Mouse (Mus musculus) testis, postnatal 10 days (tissue): ENCODE data around the gene Rccd1.

Experiments used
- DNase-seq: peaks from one replicate; pipeline ENCODE4 v3.0.0; 2021; ENCODE audit warnings: low spot score

The Rccd1 gene

DNA sequence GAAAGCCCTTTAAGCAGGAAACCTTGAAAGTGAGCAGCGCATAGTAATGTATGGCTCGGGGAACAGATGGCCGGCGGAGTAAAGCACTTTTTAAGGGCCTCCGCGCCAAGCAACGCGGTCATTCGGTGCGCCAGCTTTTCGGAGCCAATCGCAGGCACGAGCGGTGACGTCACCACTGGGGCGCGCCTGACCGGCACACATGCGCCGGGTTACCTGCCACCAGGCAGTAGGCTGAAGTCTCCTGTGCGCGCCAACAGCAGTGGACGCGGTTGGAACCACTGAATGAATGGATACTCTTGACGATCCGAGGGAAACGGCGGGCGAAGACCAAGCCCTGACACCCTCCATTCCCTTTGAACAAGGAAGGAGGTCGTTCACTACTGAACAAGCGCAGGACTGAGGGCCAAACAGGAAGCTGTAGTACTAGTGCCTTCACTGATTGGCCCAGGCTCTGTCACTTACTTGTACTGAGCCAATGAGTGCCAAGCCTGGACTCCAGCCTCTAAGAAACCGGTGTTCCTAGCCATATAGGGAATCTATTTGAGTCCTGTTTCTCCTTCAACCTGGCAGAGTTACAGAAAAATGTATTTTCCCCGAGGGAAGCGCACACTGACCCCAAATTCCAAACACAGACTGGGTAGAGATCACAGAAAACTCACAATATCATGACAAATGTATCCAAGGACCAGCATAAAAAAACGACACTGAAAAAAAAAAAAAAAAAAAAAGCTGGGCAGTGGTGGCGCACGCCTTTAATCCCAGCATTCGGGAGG, at the start of gene Rccd1:
TSS of gene Rccd1 (minus strand) at position 412 of the 773 bp plus-strand sequence.
- peak; percentile 97 for DNase-seq

GRCm38 (mm10) chr7:80373850-80374249, 49.6 kb upstream of the Rccd1 start:
- DNase-seq = no peak

DNA sequence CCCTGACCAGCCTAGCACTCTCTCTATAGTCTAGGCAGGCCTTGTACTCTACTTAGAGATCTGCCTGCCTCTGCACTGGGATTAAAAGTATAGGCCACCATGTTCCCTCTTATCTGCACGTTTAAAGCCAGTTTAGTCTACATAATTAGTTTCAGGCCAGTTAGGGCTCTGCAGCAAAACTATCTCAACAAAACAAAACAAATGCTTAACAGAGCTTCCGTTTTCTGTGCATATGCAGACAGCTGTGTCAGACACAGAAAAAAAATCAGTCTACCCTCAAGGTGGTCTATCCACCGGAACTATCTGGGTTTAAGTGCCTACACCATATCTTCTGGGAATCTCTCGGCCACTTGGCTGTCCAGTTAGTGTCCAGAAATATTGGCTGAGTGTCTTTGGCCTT, 49.1 kb upstream of the Rccd1 start:
- DNase-seq = no peak

GRCm38 (mm10) chr7:80372667-80373066, 48.4 kb upstream of the Rccd1 start:
- no peak for DNase-seq

- DNase-seq = no peak
Observed at GRCm38 (mm10) chr7:80372166-80372565, 47.9 kb upstream of the Rccd1 start.

- DNase-seq = peak; percentile 92
Observed at GRCm38 (mm10) chr7:80371041-80371751, 46.9 kb upstream of the Rccd1 start, which contains the start of gene Man2a2. TSS of gene Man2a2 (minus strand) at chr7:80371375.

- DNase-seq = peak; percentile 94
Observed at GRCm38 (mm10) chr7:80370649-80371040, 46.4 kb upstream of the Rccd1 start.

GRCm38 (mm10) chr7:80369967-80370431, 45.7 kb upstream of the Rccd1 start:
- DNase-seq = no peak

DNA sequence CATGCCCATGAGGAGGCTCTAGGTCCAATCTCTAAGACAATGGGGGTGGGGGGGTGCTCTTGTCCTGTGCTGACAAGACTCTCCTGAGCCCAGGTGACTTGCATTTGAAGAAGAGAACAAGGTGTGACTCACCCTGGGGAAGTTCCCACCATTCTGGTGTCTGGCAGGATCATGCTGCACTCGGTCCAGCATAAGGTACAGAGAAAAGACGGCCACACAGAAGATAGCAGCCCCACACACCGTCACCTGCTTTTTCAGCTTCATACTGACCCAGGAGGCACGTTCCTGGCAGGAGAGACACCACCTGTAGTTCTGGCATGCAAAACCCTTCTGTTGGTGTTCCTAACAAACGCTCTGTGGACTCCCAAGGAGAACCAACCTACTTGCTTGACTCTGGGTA, 45.2 kb upstream of the Rccd1 start:
- DNase-seq = no peak

- DNase-seq = no peak
Observed at GRCm38 (mm10) chr7:80368635-80369421, 44.6 kb upstream of the Rccd1 start.

- no peak for DNase-seq
Observed at GRCm38 (mm10) chr7:80368009-80368408, 43.8 kb upstream of the Rccd1 start.

GRCm38 (mm10) chr7:80367232-80367631, 43.0 kb upstream of the Rccd1 start:
- no peak for DNase-seq

DNA sequence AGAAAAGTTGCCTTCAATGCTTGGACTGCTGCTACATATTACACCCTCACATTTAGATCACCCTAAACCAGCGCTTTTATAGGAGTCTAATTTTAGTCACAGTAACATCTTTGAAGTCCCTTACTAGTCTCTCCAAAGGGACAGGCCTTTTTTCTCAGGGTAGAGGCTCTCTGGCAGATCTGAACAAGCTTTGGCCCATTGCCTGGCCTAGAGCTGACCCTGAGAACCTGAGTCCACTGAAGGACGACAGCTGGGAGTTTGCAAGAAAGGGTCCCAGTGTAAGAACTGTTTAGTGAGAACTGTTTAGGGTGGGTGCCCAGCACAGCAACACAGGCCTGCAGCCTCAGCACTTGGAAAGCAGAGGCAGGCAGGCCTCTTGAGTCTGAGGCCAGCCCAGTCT, 41.5 kb upstream of the Rccd1 start:
- DNase-seq = peak; percentile 59

GRCm38 (mm10) chr7:80360435-80360834, 36.2 kb upstream of the Rccd1 start:
- no peak for DNase-seq

DNA sequence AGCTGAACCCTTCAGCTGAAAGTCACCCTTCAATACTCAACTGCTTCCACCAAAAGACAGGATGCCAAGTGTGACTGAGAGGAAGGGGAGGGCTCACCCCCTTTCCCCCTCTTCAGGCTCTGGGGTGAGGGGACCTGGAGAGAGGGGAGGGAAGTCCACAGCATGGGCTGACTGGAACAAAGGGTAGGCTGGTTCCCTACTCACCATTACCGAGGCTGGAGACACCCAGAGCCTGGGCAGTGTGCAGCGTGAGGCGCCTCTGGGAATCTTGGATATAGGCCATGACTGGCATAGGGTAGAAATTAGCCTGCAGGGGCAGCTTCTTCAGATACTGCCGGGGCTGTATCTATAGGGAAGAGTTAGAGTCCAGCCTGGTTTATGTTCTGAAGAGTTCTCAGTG, 33.8 kb upstream of the Rccd1 start:
- DNase-seq = no peak

DNA sequence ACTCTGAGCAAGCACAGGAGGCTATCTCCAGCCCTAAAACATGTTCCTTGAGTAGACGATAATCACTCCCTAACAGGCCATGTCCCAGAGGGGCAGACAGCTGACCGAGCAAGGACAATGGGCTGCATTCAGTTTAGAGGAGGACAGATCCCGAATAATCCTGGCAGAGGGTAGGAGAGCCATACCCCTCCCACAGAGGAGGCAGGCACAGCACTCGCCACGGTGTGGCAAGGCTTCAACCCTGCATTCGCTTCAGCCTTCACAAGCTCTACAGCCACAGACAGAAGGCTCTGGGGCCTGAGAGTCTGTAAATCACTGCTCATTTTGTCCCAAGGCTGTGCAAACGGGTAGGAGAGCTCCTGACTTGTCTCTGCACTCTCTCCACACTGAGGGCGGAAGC, 32.9 kb upstream of the Rccd1 start:
- peak; percentile 54 for DNase-seq

DNA sequence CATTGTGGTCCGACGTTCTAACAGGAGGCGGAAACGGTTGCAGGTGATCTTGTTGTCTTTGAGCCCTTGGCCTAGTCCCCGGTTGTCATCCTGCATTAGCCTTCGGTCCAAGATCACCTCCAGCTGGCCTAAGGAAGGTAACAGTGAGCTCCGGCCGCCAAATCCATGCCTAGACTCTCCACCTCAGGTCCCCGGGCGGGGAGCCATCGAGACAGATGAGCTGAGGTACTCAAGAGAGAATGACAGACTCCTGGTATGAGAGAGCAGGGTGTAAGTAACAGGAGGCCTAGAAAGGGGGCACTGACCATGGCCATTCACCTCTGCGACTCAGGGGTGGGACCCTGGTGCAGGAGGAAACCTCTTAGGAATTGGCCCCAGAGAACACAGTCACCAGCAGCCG, 32.1 kb upstream of the Rccd1 start:
- no peak for DNase-seq

DNA sequence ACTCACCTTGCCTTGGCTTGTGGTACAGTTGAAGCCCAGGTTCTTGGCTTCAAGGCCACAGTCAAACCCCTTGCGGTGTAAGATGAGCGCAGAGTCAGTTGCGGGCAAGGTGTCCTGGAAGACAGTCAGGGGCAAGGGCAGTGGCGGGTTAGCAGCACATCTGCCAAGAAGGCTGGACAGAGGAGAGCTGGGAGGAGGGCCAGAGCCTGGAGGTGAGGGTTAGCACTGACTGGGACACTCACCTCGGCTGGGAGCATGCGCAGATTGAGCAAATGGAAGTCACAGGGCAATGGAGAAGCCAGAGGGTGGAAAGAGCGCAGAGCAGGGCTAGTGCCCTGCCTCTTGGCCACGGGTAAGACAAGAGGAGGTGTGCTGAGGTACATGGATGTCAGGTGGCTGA, 28.7 kb upstream of the Rccd1 start:
- no peak for DNase-seq

- no peak for DNase-seq
Observed at GRCm38 (mm10) chr7:80350808-80351207, 26.6 kb upstream of the Rccd1 start.

DNA sequence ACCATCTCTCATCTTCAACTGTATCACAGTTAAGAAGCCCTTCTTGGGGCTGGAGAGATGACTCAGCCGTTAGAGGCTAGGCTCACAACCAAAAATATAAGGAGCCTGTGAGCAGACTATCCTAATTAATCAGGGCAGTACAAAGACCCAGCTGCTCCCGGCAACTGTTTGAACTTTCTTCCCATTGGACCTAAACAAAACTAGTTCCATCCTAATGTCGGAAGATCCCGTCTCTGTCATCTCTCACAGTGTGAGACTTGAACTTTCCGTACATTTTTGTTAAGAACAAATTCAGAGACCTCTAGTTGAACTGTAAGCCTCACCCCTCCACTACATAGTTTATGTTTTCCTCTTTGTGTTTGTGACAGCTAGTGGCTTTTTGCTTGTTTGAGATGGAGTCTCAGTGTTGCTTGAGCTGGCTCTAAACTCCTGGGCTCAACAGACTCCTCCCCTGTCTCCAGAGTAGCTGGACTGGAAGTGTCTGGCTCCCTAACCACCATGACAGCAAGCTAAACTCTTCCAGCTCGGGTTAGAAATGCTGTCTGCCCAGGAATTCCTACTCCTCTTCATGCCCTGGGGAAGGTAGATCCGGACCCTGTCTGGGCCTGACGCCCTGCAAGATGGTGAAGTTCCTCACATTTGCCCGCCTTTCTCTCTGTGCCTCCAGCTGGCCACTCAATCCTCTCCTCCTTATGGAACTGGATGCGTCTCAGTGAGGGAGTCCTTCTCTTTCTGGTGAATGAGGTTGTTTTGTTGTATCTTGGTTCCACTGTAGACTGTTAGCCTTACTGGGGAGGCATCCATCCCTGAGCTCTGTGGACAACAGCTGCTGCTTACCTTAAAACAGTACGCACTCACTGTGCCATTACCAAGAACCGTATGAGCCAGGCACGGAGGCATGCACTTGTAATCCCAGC, 23.7 kb upstream of the Rccd1 start:
- no peak for DNase-seq

DNA sequence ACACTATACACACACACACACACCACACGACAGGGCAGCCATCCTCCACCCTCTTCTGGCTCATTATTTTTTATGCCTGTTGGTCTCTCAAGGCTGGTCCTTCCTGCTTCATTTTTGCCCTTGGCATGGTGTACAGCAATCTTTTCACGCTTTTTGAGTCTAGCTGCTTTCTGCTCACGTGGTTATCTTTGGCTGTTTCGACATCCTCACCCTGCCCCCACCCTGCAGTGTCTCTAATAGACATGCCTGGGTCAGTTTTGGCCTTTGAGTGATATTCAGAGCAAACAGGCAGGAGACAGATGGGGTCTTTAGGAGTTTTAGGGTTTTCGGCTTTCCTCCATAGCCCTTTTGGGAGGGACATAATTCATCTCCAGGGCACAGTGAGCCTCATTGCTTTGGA, 22.6 kb upstream of the Rccd1 start:
- no peak for DNase-seq

GRCm38 (mm10) chr7:80346173-80346572, 21.9 kb upstream of the Rccd1 start:
- DNase-seq = no peak
